Mouse (Mus musculus): ENCODE measurements around the gene St3gal2.
"Not testable (repeated sequence)": the region's sequence is repeated elsewhere in the genome, so short reads cannot be mapped to it uniquely, and the experiment has no call there.

The St3gal2 gene

DNA sequence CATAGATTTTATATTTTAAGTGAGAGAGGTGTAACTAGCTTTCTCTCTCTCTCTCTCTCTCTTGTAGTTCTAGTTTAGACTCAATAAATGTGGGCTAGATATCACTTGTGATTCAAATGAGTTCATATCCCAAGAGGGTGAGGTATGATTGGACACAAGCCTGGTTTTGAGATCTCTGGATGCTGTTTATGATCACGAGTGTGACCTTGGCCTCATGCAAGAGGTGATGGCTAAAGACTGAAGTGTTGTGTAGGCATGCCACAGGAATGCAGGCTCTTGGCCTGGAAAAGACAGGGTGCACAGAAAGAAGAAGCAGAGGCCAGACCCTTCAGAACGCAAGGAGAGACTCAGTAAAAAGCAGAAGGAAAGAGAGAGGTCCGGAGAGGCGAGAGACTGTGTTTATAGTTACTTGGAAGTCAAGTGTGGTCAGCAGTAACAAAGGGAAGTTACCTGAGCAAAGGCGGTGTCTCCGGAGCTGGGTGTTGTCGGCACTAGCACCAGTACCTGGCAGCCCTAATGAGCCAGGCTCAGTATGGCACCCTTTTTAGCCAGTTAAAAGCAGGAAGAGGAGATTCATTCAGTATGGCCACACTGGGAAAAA lies 24.7 kb downstream of the St3gal2 start:
- peak; percentile 92 for DNase-seq (ENCODE audit: low read depth)

DNA sequence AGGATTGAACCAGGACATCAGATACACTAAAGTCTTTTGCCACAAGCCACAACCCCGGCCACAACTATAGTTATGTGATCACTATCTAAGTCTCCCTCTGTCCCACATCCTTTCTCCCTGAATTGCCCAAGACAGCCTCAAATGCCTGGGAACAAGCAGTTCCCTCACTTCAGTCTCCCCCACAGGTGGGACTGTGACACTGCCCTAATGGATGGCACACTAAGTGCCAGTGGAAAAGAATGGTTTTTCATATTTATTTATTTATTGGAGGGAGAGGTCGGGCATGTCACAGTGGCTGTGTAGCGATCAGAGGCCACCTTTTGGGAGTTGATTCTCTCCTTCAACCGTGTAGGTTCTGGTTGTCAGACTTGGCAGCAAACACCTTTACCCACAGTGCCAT lies 26.0 kb downstream of the St3gal2 start:
- DNase-seq (ENCODE audit: low read depth) = no peak

DNA sequence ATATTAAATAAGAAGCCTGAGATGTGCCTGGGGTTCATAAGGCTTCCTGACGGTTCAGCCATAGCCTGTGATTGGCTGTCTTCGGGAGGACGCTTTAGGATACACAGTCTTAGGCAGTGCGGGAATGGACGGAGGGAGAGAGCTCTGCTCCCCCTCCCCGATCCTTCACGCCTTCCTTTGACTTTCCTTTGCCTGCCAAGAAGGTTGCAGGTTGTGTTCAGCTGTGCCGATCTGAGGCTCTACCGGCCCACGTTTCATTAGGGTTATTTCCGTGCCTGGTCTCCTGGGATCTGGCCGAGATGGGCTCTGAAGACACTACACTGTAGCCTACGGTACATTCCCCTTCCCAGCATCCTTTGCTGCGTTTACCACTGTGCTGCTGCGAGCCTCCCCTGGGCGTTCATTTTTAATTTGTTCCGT lies 30.4 kb downstream of the St3gal2 start:
- DNase-seq (ENCODE audit: low read depth) = no peak

DNA sequence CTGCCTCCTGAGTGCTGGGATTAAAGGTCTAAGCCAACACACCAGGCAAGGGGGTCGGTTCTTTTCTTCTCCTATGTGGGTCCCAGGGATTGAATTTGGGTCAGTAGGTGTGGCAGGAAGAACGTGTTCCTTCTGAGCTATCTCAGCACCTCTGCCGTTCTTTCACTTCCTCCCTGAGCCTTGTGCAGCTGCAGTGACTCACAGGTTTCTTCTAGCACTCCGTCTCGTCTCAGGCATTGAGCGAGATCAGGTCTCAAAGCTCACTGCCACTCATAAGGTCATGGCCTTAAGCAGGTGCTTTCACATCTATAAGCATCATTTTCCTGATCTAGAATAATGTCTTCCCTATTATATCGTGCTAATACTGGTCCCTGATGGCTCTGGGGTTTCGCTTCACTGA lies 35.1 kb downstream of the St3gal2 start:
- no peak for DNase-seq (ENCODE audit: low read depth)

DNA sequence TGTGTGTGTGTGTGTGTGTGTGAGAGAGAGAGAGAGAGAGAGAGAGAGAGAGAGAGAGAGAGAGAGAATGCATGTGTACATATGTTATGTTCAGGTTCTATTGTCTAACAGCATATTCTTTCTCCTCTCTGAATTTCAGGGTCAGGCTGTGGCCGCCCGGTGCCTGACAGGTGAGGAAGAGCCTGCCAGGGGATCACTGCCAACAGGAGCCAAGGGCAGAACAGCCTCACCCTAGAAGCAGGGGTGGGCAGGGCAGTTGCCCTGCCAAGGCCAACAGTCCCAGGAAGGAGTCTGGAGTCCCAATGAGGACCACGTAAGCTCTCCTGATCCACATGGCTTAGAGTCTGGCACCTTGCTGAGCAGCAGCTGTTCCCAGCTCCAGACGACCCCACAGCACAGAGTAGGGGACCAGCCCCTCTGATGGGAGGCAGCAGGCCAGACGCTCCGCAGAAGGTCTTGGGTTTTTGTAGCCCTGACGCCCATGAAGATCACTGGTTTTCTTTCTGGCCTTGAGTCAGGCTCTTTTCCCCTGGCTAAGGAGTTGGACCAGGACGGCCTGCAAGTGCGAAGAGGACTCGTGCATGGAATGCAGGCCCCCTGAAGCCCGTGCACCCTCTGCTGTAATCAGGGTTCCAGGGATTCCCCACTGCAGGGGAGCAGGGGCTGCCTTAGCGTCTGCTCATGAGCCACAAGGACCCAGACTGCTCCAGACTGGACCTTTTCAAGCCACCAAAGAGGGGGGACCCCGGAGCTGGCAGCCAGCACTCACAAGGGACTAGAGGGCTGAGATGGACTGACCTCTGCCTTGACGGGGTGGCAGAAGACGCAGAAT lies 37.1 kb downstream of the St3gal2 start:
- no peak for DNase-seq (ENCODE audit: low read depth)

DNA sequence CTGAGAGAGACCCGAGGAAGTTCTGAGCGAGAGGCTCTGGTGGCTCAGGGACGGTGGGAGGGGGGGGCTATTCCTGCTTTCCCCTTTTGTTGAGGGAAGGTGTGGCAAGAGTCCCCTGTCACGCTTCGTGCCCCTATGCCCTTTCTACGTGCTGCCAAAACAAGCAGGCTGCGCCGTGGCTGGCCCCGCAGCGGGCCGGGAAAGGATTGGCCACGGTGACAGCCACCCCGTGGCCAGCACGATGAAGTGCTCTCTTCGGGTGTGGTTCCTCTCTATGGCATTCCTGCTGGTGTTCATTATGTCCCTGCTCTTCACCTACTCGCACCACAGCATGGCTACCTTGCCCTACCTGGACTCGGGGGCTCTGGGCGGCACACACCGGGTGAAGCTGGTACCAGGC lies 37.7 kb downstream of the St3gal2 start:
- DNase-seq (ENCODE audit: low read depth) = no peak

DNA sequence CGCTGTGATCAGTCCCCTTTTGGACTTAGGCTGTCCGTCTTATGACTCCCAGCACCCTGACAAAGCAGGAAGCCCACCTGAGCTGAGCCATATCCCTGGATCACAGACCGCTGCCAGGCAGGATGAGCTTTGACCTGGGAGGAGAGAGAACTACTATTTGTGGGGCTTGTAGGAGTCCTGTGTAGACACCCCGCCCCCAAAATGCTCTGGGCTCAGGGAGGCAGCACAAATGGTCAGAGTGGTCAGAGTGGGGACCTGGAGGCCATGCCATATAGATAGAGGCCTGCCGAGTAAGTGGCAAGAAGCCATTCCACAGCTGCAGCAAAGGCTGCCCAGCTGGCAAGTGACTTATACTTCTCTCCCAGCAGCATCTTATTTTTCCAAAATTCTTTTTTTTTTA lies 38.4 kb downstream of the St3gal2 start:
- no peak for DNase-seq (ENCODE audit: low read depth)

DNA sequence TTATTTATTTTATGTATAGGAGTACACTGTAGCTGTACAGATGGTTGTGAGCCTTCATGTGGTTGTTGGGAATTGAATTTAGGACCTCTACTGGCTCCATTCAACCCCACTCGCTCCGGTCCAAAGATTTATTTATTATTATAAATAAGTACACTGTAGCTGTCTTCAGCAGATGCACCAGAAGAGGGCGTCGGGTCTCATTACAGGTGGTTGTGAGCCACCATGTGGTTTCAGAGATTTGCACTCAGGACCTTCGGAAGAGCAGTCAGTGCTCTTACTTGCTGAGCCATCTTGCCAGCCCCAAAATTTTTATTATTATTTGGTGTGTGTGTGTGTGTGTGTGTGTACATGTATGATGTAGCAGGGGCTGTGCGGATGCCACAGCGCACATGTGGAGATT lies 38.8 kb downstream of the St3gal2 start:
- DNase-seq (ENCODE audit: low read depth) = not testable (repeated sequence)

DNA sequence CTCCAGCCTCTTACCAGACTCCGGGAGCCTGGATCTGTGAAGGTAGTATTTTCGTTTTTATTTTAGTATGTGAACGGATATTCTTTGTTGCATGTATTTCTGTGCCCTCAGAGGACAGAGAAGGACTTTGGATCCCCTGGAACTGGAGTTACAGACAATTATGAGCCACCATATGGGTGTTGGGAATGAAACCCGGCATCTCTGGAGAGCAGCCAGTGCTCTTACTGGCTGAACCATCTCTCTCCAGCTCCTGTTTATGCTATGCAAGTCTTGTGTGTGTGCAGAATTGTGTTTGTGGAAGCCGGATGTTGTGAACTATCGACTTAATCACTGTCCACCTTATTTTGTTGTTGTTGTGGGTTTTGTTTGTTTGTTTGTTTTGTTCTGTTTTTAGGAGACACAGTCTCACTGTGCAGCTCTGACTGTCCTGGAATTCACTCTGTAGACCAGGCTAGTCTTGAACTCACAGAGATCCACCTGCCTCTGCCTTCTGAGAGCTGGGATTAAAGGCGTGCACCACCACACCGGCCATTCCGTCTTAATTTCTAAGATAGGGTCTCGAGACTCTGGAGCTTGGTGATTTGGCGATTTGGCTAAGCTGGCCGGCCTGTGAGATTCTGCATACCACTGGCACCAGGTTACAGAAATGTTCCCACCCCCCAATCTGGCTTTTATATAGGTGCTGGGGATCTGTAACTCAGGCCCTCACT lies 39.5 kb downstream of the St3gal2 start:
- DNase-seq (ENCODE audit: low read depth) = no peak

DNA sequence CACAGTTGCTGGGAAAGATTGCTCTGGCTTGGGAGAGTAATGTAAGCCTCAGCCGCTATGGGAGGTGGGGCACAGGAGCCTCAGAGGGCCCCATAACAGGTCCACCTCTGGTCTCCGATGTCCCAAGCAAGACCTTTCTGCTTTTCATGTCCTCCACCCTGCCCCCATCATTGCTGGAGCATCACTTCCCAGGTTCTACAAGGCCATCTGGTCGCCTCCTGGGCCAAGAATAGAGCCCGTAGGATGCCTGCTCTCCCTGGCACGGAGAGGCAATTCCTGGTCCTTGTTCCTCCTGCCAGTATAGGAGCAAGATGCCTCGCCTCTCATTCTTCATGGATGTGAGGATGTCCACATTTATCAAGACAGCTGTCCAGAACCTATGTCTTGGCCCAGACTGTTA lies 40.2 kb downstream of the St3gal2 start:
- no peak for DNase-seq (ENCODE audit: low read depth)

DNA sequence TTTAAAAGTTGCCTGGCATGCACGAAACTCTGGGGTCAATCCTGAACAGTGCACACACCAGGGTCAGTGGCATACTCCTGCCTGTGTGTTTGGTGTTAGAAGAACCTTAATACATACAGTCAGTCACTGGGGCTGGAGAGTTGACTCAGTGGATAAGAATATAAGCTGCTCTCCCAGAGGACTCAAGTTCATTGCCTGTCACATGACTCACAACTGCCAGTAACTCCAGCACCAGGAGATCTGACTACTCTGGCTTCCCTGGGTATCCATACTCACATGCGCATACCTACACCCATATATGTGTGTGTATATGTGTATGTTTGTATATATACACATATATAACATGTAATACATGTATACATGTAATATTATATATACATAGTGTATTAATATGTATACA lies 43.3 kb downstream of the St3gal2 start:
- peak; percentile 44 for DNase-seq (ENCODE audit: low read depth)

DNA sequence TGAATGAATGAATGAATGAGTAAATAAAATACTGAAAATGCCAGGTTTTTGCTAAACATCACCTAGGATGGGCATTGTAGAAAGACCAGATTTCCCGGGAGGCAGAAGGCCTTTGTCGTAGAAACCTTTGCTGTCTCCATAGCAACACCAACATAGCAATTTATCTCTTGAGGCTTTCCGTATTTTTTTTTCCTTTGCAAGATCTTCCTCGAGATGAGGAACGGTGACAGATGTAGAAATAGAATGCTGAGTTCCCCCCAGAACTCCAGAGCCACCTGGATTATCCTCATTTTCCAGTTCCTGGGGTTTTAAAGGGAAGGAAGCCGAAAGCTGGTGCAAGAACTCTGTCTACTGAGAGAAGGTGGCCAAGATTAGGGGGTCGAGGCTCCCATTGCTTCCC lies 44.9 kb downstream of the St3gal2 start:
- DNase-seq (ENCODE audit: low read depth) = no peak

DNA sequence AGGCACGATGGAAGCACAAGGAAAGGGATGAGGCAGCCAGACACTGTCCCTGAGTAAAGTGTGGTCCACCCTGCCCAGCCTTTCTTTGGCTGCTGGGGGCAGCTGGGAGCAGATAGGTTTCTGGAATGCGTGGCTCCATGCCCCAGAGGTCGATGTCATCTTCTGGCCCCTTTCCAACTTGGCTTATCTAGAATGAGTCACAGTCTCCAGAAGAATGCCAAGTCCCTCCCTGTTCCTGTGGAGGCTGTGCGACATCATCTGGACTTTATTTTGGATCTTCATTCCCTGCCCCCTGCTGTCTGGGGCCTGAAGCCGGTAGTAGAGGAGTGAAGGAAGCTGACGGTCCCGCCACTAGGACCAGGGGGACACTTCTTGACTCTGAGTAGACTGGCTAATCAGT lies 45.9 kb downstream of the St3gal2 start:
- peak; percentile 90 for DNase-seq (ENCODE audit: low read depth)

DNA sequence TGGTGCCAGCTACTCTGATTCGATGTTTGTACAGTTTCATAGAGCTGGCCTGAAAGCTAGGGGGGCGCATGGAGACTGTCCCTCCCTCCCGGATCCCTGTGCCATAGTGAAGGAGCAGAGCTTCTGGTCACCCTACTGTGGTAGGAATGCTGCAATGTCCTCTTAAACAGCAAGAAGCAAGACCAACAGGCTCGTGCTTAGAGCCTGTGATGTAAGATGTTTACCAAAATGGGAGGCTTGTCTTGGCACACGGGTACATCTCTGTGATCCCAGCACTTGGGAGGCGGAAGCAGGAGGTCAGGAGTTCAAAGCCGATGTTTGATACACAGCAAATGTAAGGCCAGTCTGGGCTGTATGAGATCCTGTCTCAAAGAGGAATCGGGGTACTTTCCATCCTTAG lies 46.9 kb downstream of the St3gal2 start:
- DNase-seq (ENCODE audit: low read depth) = no peak

DNA sequence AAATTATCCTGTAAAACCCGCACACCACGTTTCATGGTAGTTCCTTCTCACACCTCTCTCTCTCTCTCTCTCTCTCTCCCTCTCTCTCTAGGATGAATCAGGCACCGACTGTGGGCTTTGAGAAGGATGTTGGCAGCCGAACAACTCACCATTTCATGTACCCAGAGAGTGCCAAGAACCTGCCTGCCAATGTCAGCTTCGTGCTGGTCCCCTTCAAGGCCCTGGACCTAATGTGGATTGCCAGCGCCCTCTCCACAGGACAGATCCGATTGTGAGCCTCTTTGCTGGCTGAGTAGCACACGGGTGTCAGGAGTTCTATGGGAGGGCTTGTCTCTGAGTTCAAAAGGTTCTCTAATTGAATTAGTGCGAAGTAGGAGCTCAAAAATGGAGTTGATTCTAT lies 47.6 kb downstream of the St3gal2 start:
- DNase-seq (ENCODE audit: low read depth) = no peak

DNA sequence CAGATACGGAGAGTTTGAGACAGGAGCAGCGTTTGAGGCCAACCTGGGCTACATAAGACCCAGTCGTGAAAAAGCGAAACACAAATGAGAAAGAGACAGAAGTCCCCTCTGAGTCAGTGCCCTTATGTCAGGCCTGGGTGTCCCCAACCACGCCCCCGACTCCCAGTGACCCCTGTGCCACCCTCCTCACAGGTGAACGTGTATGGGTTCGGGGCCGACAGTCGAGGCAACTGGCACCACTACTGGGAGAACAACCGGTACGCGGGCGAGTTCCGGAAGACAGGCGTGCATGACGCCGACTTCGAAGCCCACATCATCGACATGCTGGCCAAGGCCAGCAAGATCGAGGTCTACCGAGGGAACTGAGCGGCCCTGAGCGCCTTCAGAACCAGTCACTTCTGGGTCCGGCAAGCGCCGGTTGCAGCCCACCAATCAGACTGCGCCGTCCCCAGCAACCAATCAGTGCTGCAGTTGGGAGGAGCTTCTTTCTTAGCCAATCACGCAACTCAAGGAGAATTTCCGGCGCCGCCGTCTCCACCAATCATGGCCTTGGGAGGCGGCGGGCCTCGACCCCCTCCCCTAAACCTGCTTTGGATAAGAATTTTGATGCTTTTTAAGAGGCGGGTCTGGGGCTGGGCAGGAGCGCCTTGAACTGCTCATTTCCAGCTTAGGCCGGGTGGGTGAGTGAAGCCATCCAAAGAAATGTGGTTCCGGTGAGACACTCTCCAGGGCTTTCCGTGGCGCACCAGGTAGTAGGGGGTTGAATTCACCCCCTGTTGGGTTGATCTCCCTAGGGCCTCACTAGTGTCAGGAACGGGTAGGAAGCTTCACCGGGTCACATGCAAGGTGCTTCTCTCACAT lies 50.4 kb downstream of the St3gal2 start:
- no peak for DNase-seq (ENCODE audit: low read depth)

DNA sequence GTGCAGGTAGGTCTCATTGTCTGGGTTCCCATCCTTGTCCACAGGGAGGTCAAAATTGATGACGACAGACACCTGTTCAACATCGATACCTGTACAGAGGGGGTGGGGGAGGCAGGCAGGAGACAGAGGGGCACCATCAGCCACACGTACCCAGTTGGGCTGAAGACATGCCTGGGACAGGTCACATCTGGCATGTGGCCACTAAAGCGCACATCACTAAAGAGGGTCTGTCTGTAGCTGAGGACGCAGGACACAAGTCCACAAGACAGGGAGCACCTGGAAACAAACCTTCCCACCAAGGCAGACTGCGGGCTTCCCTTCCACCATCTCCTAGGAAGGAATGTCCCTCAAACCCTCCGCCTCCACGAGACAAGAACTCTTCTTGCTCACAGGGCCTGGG lies 56.8 kb downstream of the St3gal2 start:
- DNase-seq (ENCODE audit: low read depth) = not testable (repeated sequence)

DNA sequence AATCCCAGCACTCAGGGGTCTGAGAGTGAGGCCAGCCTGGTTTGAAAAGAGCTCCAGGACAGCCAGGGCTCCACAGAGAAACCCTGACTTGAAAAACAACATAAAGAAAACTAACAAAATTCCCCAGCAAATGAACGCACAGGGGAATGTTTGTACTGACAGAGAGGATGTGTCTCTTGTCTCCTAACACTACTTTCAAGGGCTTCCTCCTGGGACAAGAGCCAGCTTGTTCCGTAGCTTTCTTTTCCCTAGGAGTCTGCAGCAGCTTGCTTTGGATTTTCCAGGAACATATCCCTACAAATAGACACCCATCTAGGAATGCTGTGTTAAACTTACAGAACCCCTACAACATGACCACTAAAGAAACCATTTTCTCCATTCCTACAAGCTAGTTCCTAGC lies 58.3 kb downstream of the St3gal2 start:
- DNase-seq (ENCODE audit: low read depth) = not testable (repeated sequence)

DNA sequence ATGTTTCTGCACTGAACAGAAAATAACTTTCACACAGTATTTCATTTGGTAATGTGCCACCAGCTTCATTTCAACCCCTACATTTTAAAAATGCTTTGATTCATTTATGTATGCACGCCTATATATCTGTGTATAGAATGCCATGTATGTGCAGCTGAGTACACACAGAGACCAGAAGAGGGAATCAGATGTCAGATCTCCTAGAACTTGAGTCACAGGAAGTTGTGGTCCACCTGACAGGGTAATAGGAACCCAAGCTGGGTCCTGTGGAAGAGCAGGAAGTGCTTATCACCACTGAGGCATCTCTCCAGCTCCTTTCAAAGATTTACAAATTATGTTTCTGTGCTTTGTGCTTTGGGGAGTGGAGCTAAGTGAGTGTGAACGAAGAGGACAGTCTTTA lies 61.6 kb downstream of the St3gal2 start:
- DNase-seq (ENCODE audit: low read depth) = no peak

DNA sequence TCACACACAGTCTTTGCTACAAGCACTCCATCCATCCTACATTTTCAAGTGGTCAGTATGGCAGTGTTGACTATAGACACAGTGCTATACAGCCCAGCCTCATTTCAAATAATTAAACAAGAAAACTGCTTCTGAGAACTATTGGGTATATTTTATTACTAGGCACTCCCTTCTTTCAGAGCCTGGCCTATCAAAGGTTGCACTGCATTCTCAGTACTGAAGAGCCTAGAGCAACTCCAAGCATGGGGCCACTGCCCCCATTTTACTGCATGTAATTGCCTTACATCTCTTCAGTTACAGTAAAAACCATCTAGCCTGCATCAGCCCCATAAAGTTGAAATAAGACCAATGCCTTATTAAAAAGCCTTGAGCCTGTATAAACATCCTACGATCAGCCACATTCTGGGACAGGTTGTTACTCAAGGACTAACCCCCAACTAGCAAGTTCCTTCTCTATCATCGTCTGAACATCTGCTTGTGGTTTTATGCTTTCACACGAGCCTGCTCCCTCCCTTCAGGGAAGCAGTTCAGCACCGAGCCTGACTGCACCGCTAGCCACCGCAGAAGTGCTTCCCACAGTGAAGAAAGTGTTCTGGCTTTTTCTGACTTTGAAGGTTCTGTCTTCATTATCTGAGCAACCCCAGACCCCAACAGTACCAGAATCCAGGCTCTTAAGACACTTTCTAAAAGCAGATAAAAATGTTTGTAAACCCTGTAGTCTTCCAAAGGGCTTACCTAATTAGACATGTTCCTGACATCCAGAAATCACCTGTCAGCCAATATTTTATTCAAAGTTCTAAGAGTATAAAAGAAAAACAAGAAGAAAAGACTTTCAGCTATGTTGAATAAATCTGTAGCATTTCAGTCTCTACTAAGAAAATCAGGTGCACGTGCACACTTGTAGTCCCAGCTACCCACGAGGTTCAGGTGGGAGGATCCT lies 68.4 kb downstream of the St3gal2 start:
- DNase-seq (ENCODE audit: low read depth) = no peak

DNA sequence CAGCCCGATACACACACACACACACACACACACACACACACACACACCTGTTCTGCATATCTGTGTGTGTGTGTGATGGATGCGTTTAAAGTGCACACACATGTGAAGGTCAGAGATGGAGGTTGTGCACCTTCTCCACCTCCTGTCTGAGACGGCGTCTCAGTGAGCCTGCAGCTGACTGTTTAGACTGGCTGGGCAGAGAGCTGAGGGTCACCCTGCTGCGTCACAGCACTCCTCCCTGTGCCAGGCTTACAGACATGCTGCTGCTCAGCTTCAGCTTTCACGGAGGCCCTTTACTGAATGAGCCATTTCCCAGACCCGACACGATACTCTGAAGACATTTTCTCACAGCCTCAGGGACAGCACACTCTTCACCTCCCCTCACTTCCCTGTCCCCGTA lies 70.3 kb downstream of the St3gal2 start:
- no peak for DNase-seq (ENCODE audit: low read depth)

Measured in NIH3T3 (cell line).